Mouse (Mus musculus) adrenal gland, adult 2 months (tissue): ENCODE results near the gene Phf21a. TPM values are rescaled to one million over a fixed set of nuclear protein-coding genes. Genes with fewer than 3 reads are reported as not detected.
"Not testable (repeated sequence)": the region's sequence is repeated elsewhere in the genome, so short reads cannot be mapped to it uniquely, and the experiment has no call there.

Experiments
- DNase-seq: peaks from one replicate; pipeline ENCODE4 v3.0.0; 2021
- polyA plus RNA-seq: library from polyadenylated mRNA; depleted of rRNA; stranded (reverse); fragments of >200 nt; gene quantifications from 2 replicates; pipeline ENCODE4 v1.2.3, GENCODE M21; 2012
- total RNA-seq, 2 experiments: library from RNA; stranded (reverse); gene quantifications; 2 replicates each; pipeline ENCODE4 v1.2.3; 2021

Gene Phf21a
- total and polyA plus RNA-seq, 3 experiments: 27.2 to 82.4 (median 66.5) TPM

GRCm38 (mm10) chr2:92381901-92382588 lies 289.1 kb downstream of the Phf21a start, which contains the start of gene 1700029I15Rik:
Gene 1700029I15Rik (plus strand): TSS chr2:92382538.
- DNase-seq: no peak

- DNase-seq: no peak
These were observed 289.8 kb downstream of the Phf21a start for GRCm38 (mm10) chr2:92382759-92383158.

- DNase-seq: no peak
These were observed 291.2 kb downstream of the Phf21a start for GRCm38 (mm10) chr2:92384101-92384500.

GRCm38 (mm10) chr2:92385113-92386051 lies 292.5 kb downstream of the Phf21a start:
- no peak for DNase-seq

- no peak for DNase-seq
These were observed 294.1 kb downstream of the Phf21a start for GRCm38 (mm10) chr2:92386821-92387570.

- DNase-seq: no peak
These were observed 294.7 kb downstream of the Phf21a start for GRCm38 (mm10) chr2:92387646-92388045.

GRCm38 (mm10) chr2:92388081-92388517 lies 295.2 kb downstream of the Phf21a start:
- DNase-seq: no peak

- peak; percentile 91 for DNase-seq
These were observed 296.1 kb downstream of the Phf21a start for GRCm38 (mm10) chr2:92388891-92389641.

GRCm38 (mm10) chr2:92389645-92390044 lies 296.7 kb downstream of the Phf21a start:
- DNase-seq: no peak

- no peak for DNase-seq
These were observed 297.5 kb downstream of the Phf21a start for GRCm38 (mm10) chr2:92390206-92390930.

- no peak for DNase-seq
These were observed 298.2 kb downstream of the Phf21a start for GRCm38 (mm10) chr2:92391116-92391515.

- no peak for DNase-seq
These were observed 298.9 kb downstream of the Phf21a start for GRCm38 (mm10) chr2:92391703-92392317.

- DNase-seq: no peak
These were observed 299.7 kb downstream of the Phf21a start for GRCm38 (mm10) chr2:92392318-92393264.

- DNase-seq: no peak
These were observed 302.6 kb downstream of the Phf21a start for GRCm38 (mm10) chr2:92395535-92395934.

- no peak for DNase-seq
These were observed 304.5 kb downstream of the Phf21a start for GRCm38 (mm10) chr2:92397436-92397835.

GRCm38 (mm10) chr2:92399877-92400276 lies 307.0 kb downstream of the Phf21a start:
- DNase-seq: not testable (repeated sequence)

GRCm38 (mm10) chr2:92400682-92401081 lies 307.8 kb downstream of the Phf21a start:
- DNase-seq: no peak

- DNase-seq: peak; percentile 31
These were observed 308.2 kb downstream of the Phf21a start, which contains the start of gene Mapk8ip1 for GRCm38 (mm10) chr2:92401091-92401561. Gene Mapk8ip1 (minus strand): TSS chr2:92401263.
